In the genomic region with DNA sequence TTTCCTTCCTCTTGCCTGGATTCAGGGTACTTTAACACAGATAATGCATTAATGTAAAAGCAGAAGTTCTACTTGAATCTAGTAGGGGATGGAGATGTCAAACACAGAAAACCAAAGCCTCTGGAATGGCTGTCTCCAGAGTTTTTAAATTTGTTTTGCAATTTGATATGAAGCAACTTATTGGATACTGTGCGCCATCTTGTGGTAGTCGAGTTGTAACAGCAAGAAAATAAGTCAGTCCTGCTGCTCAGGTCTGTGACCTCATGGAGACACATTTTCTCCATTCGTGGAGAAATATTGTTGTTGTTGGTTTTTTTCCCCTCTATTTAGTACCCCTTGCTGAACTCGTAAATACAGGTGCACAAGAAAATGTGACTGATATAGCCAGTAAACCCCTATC, we compare ENCODE assay signal across 10 mouse cellular contexts. TPM values are rescaled to one million over a fixed set of nuclear protein-coding genes. Genes with fewer than 3 reads are reported as not detected.
A peak's percentile ranks its signal among the peaks of the same experiment; 100 is the strongest.
DNase-seq lines count a peak whose midpoint lies in the region; ATAC-seq lines count a peak whose summit lies in the region.
"Had no signal": no experiment of that assay in that cellular context is flagged by ENCODE, and none has a peak within 500 bp of the region (broad histone marks: within the 10 kb centered on the region; RNA-seq: fewer than 3 reads in every experiment).

No protein-coding gene starts in this region.

- no peaks in the 10 kb centered on the region for H3K4me1 ChIP-seq in hindbrain, embryonic 15.5 days (replicated peaks)
- no peaks in the 10 kb centered on the region for H3K4me1 ChIP-seq in hindbrain, embryonic 12.5 days
- H3K4me1 ChIP-seq in intestine, embryonic 15.5 days (replicated peaks) = no peaks in the 10 kb centered on the region
- H3K4me1 ChIP-seq: embryonic facial prominence, embryonic 13.5 days; lung, embryonic 15.5 days had no signal

- H3K27me3 ChIP-seq in hindbrain, embryonic 15.5 days = no peaks in the 10 kb centered on the region
- H3K27me3 ChIP-seq in hindbrain, embryonic 12.5 days = no peaks in the 10 kb centered on the region
- H3K27me3 ChIP-seq in intestine, embryonic 15.5 days (replicated peaks) = no peaks in the 10 kb centered on the region
- H3K27me3 ChIP-seq: embryonic facial prominence, embryonic 13.5 days; lung, embryonic 15.5 days had no signal

- WGBS in hindbrain, embryonic 15.5 days = 5% methylated on average over 4 of the region's 4 CpGs
- WGBS in hindbrain, embryonic 12.5 days = 6% methylated on average over 4 of the region's 4 CpGs
- 4% methylated on average over 4 of the region's 4 CpGs for WGBS in intestine, embryonic 15.5 days

- H3K4me3 ChIP-seq in hindbrain, embryonic 15.5 days = no peak overlapping the region
- H3K4me3 ChIP-seq in hindbrain, embryonic 12.5 days = no peak overlapping the region
- H3K4me3 ChIP-seq in intestine, embryonic 15.5 days (replicated peaks) = no peak overlapping the region
- H3K4me3 ChIP-seq: embryonic facial prominence, embryonic 13.5 days; lung, embryonic 15.5 days had no signal

- no peaks in the 10 kb centered on the region for H3K9me3 ChIP-seq in hindbrain, embryonic 15.5 days
- no peaks in the 10 kb centered on the region for H3K9me3 ChIP-seq in hindbrain, embryonic 12.5 days (replicated peaks)
- H3K9me3 ChIP-seq in intestine, embryonic 15.5 days = no peaks in the 10 kb centered on the region
- H3K9me3 ChIP-seq: embryonic facial prominence, embryonic 13.5 days; lung, embryonic 15.5 days had no signal

- H3K27ac ChIP-seq in hindbrain, embryonic 15.5 days (replicated peaks) = no peak overlapping the region
- no peak overlapping the region for H3K27ac ChIP-seq in hindbrain, embryonic 12.5 days
- H3K27ac ChIP-seq in intestine, embryonic 15.5 days = no peak overlapping the region
- H3K27ac ChIP-seq: embryonic facial prominence, embryonic 13.5 days; lung, embryonic 15.5 days had no signal

- no peak overlapping the region for H3K9ac ChIP-seq in hindbrain, embryonic 15.5 days
- H3K9ac ChIP-seq in hindbrain, embryonic 12.5 days = no peak overlapping the region
- no peak overlapping the region for H3K9ac ChIP-seq in intestine, embryonic 15.5 days
- H3K9ac ChIP-seq: embryonic facial prominence, embryonic 13.5 days; lung, embryonic 15.5 days had no signal

- ATAC-seq in hindbrain, embryonic 15.5 days (ENCODE audit: low FRiP score, low read depth) = 0 out of 2 replicates have a peak, but pooled peaks have one; percentile 45
- ATAC-seq in hindbrain, embryonic 12.5 days (ENCODE audit: low FRiP score) = no peak
- ATAC-seq in intestine, embryonic 15.5 days = no peak

- no peak overlapping the region for H3K4me2 ChIP-seq in hindbrain, embryonic 15.5 days
- H3K4me2 ChIP-seq in hindbrain, embryonic 12.5 days (replicated peaks) = no peak overlapping the region
- no peak overlapping the region for H3K4me2 ChIP-seq in intestine, embryonic 15.5 days (replicated peaks)
- H3K4me2 ChIP-seq: embryonic facial prominence, embryonic 13.5 days; lung, embryonic 15.5 days had no signal

- peak; percentile 37 for DNase-seq in urinary bladder, postnatal 14 days (ENCODE audit: low spot score)
- DNase-seq in urinary bladder, postnatal 10 days (ENCODE audit: low spot score) = no peak
- peak; percentile 29 for DNase-seq in cerebellum, adult 11 months
- DNase-seq in hindlimb bud, embryonic 11.5 days (ENCODE audit: extremely low spot score, low read depth, low spot score) = peak; percentile 20
- peak; percentile 55 for DNase-seq in mesoderm, embryonic 11.5 days (ENCODE audit: low read depth, low spot score)

- no peaks in the 10 kb centered on the region for H3K36me3 ChIP-seq in hindbrain, embryonic 15.5 days
- H3K36me3 ChIP-seq in hindbrain, embryonic 12.5 days = no peaks in the 10 kb centered on the region
- no peaks in the 10 kb centered on the region for H3K36me3 ChIP-seq in intestine, embryonic 15.5 days
- H3K36me3 ChIP-seq: embryonic facial prominence, embryonic 13.5 days; lung, embryonic 15.5 days had no signal

RNA-seq across cellular contexts. Expression of a gene that starts 8.4 kb away (rescaled TPM):
- polyA plus RNA-seq in hindbrain, embryonic 15.5 days (2015; fragmentation: Nextera tagmentation; extraction: Ambion mirVana) = not detected in 2 replicates
- not detected in 2 replicates for polyA plus RNA-seq in hindbrain, embryonic 12.5 days (2016; fragmentation: Nextera tagmentation; extraction: Ambion mirVana)
- not detected in 2 replicates for polyA plus RNA-seq in intestine, embryonic 15.5 days (2015; fragmentation: Nextera tagmentation; extraction: Ambion mirVana)
- polyA plus RNA-seq: embryonic facial prominence, embryonic 13.5 days; lung, embryonic 15.5 days had no signal

RNA-seq across cellular contexts. Expression of a gene that starts 8.4 kb away (rescaled TPM):
- 0.18 TPM in 1 of 2 replicates, not detected in the other for polyA plus RNA-seq in hindbrain, embryonic 15.5 days (2015; fragmentation: Nextera tagmentation; extraction: Ambion mirVana)
- polyA plus RNA-seq in hindbrain, embryonic 12.5 days (2016; fragmentation: Nextera tagmentation; extraction: Ambion mirVana) = not detected in 2 replicates
- 0.33 and 0.53 TPM in 2 replicates for polyA plus RNA-seq in intestine, embryonic 15.5 days (2015; fragmentation: Nextera tagmentation; extraction: Ambion mirVana)
- polyA plus RNA-seq: embryonic facial prominence, embryonic 13.5 days had no signal

RNA-seq across cellular contexts. Expression of a gene that starts 12.3 kb away (rescaled TPM):
- polyA plus RNA-seq in hindbrain, embryonic 15.5 days (2015; fragmentation: Nextera tagmentation; extraction: Ambion mirVana) = 0.18 and 0.31 TPM in 2 replicates
- polyA plus RNA-seq in hindbrain, embryonic 12.5 days (2016; fragmentation: Nextera tagmentation; extraction: Ambion mirVana) = 0.23 TPM in 1 of 2 replicates, not detected in the other
- 0.28 and 0.40 TPM in 2 replicates for polyA plus RNA-seq in intestine, embryonic 15.5 days (2015; fragmentation: Nextera tagmentation; extraction: Ambion mirVana)
- polyA plus RNA-seq: embryonic facial prominence, embryonic 13.5 days had no signal

RNA-seq across cellular contexts. Expression of a gene that starts 41.0 kb away (rescaled TPM):
- polyA plus RNA-seq in hindbrain, embryonic 15.5 days (2015; fragmentation: Nextera tagmentation; extraction: Ambion mirVana) = 1.1 TPM in 2 replicates
- polyA plus RNA-seq in hindbrain, embryonic 12.5 days (2016; fragmentation: Nextera tagmentation; extraction: Ambion mirVana) = 1.3 and 1.4 TPM in 2 replicates
- polyA plus RNA-seq in intestine, embryonic 15.5 days (2015; fragmentation: Nextera tagmentation; extraction: Ambion mirVana) = 0.57 and 0.83 TPM in 2 replicates
